Mouse (Mus musculus) hindbrain, embryonic 15.5 days (tissue): Measurements from ENCODE around the gene Il17c. TPM values are rescaled to one million over a fixed set of nuclear protein-coding genes. Genes with fewer than 3 reads are reported as not detected.

Source experiments
- ATAC-seq: fragments of 200-750 bp; cut with Nextera tagmentation; 2 replicates; pipeline ENCODE4 v1.8.0; 2017; ENCODE audit warnings: low read depth, moderate number of reproducible peaks, moderate TSS enrichment; ENCODE audit not compliant: low FRiP score
- H3K27ac ChIP-seq: fragments of 300-500 bp; sonication (generic); replicated peaks from 2 replicates; pipeline ENCODE4 v1.5.1; 2015; ENCODE audit warnings: mild to moderate bottlenecking, inconsistent platforms
- H3K27me3 ChIP-seq: fragments of 300-500 bp; sonication (generic); 2 replicates; pipeline ENCODE4 v1.6.1; 2015; ENCODE audit warnings: control low read depth, inconsistent platforms
- H3K36me3 ChIP-seq: fragments of 300-500 bp; sonication (generic); 2 replicates; pipeline ENCODE4 v1.6.1; 2015; ENCODE audit warnings: control low read depth, inconsistent platforms
- H3K4me1 ChIP-seq: fragments of 300-500 bp; sonication (generic); replicated peaks from 2 replicates; pipeline ENCODE4 v1.6.1; 2015; ENCODE audit warnings: control low read depth, inconsistent platforms
- H3K4me2 ChIP-seq: fragments of 300-500 bp; sonication (generic); 2 replicates; pipeline ENCODE4 v1.6.1; 2015; ENCODE audit warnings: moderate library complexity, mild to moderate bottlenecking, inconsistent platforms
- H3K4me3 ChIP-seq: fragments of 300-500 bp; sonication (generic); 2 replicates; pipeline ENCODE4 v1.5.1; 2015; ENCODE audit warnings: mild to moderate bottlenecking, inconsistent platforms
- H3K9ac ChIP-seq: fragments of 300-500 bp; sonication (generic); 2 replicates; pipeline ENCODE4 v1.6.1; 2015; ENCODE audit warnings: inconsistent platforms
- H3K9me3 ChIP-seq: fragments of 300-500 bp; sonication (generic); 2 replicates; pipeline ENCODE4 v1.6.1; 2016; ENCODE audit warnings: control low read depth, inconsistent platforms
- WGBS: fragments of 180-500 bp; shearing (Covaris S2); methylation state at CpG from one replicate; pipeline ENCODE4 v1.1.7; 2015; 5-methylcytosine and 5-hydroxymethylcytosine counted together
- polyA plus RNA-seq: library from polyadenylated mRNA; unstranded; fragments of >200 nt; fragmentation: Nextera tagmentation; extraction: Ambion mirVana; gene quantifications from 2 replicates; pipeline ENCODE4 v1.2.1, GENCODE M21; 2015

The Il17c gene
- polyA plus RNA-seq, 1 experiment from 2014 or later: not detected

DNA sequence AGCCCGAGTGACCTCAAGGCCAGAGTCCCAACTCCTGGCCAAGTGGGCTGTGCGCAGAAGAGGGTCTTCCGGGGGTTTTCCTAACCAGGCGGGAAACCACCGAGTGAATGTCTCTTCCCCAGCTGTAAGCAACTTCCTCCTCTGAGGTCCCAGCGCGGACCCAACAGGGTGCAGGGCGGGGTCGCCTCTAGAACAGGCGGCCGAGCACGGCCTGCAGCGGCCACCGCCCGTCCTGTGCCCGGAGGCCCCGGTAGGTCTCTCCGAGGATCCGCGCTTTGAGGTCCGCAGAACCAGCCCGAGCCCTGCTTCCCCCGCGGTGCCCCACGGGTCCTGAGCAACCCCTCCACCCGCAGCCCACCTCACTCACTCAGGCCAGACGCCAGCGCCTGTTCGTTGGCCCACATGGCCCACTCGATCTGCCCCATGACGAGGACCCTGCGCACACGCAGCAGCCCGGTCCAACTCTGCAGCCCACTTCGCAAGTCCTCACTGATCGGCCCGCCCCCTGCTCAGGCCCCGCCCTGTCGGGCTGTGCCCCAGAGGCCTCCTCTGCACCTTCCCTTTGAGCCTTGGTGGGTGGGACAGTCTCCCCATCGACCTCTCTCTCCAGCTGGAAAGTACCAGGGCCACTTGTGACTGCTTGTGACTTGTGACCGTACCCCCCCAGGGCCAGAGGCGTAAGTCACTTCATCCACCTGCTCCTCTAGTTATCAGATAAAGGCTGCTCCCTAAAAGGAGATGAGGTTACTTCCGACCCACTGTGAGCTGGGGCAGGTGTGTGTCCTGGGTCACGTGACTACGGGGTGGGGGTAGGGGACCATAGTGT lies 10.8 kb downstream of the Il17c start, which contains the start of gene Cyba:
TSS of gene Cyba (minus strand) at position 488 of the 826 bp plus-strand sequence.
- Histone ChIP-seq H3K4me1 (peaks cover 13% of the 10 kb centered on the region), H3K27me3 (0 out of 2 replicates have a peak, but pooled peaks cover 2% of the 10 kb centered on the region), H3K4me2 (peak within 1 kb of the TSS; percentile 58), H3K36me3 (peaks cover 40% of the 10 kb centered on the region), H3K4me3 (peak within 1 kb of the TSS; percentile 29), H3K27ac (0 out of 2 replicates have a peak within 1 kb of the TSS, but pooled peaks have one; percentile 36), H3K9me3 (no peaks in the 10 kb centered on the region), H3K9ac (peak within 1 kb of the TSS; percentile 32; the same call in 1 of the 2 replicates)
- peak; percentile 76; the same call in 1 of the 2 replicates for ATAC-seq
- 6% methylated on average over 45 of the region's 45 CpGs for WGBS

DNA sequence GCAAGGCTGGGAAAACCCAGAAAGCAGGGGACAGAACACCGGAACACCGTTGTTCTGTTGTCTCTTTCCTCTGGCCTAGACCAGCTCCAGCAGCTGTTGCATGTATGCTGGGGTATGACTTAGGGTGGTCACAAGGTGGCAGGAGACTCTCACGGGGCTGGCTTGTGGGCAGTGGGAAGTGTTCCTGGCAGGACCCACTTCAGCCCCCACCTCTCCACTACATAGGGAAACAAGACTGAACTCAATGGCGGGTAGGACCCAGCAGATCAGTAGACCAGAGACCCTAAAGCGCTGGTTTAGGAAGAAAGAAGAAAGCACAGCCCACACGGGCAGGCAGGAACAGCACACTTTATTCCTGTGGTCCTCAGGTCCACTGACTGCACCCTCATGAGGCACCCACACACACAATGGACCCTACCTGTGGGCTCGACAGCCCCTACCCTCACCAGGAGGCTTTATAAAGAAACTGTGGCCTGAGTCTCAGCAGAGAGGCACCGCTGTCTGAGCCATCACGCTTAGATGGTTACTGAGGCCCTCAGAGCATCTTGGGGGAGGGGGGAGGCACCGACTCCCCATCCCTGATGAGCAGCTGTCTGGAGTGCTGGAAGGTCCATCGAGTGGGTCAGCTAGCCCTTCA lies 11.6 kb downstream of the Il17c start:
- ATAC-seq: 0 out of 2 replicates have a peak, but pooled peaks have one; percentile 16
- no peaks in the 10 kb centered on the region for H3K9me3 ChIP-seq
- H3K36me3 ChIP-seq: peaks cover 46% of the 10 kb centered on the region
- no peak overlapping the region for H3K9ac ChIP-seq
- no peak overlapping the region for H3K4me3 ChIP-seq
- H3K4me1 ChIP-seq: peaks cover 13% of the 10 kb centered on the region
- 71% methylated on average over 10 of the region's 11 CpGs for WGBS
- 0 out of 2 replicates have a peak, but pooled peaks cover 2% of the 10 kb centered on the region for H3K27me3 ChIP-seq
- no peak overlapping the region for H3K4me2 ChIP-seq
- H3K27ac ChIP-seq: no peak overlapping the region

DNA sequence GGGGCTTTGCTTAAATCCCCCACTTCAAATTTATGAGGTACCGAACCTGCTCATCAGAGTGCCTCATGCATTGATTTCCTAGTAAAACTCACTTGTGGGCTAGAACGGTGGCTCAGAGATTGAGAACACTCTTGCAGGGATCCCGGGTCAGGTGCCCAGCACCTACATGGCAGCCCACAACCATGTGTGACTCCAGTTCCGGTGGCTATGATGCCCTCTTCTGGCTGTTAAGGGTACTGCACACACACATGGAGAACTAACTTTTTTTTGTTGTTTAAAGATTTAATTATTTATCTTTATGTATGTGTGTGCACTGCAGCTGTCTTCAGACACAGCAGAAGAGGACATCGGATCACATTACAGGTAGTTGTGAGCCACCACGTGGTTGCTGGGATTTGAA lies 13.6 kb downstream of the Il17c start:
- WGBS: 93% methylated on average over 6 of the region's 6 CpGs

DNA sequence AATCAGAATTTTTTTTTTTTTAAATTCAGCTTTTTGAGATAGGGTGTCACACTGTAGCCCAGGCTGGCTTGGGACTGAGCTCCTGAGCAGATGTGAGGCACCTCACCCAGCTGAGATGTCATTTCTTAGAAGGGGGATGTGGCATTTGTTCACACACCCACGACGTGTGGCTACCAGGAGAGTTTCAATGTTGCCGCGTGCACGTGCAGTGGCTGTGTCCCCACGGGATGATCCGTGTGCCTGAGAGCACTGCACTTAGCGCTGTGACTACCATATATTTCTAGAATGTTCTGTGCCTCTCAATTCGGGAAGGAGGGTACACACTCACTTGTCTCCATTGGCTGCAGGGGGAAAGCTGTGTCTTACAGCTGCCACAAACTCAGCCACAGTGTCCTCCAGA lies 14.3 kb downstream of the Il17c start:
- Histone ChIP-seq H3K9ac (no peak overlapping the region), H3K36me3 (peaks cover 51% of the 10 kb centered on the region), H3K4me2 (no peak overlapping the region), H3K27me3 (0 out of 2 replicates have a peak, but pooled peaks cover 2% of the 10 kb centered on the region), H3K9me3 (no peaks in the 10 kb centered on the region), H3K4me3 (no peak overlapping the region), H3K27ac (no peak overlapping the region), H3K4me1 (peaks cover 14% of the 10 kb centered on the region)
- no peak for ATAC-seq
- 97% methylated on average over 9 of the region's 9 CpGs for WGBS

More for the DNA sequence above, 13.6 kb downstream of the Il17c start:
- peaks cover 13% of the 10 kb centered on the region for H3K4me1 ChIP-seq
- no peak overlapping the region for H3K9ac ChIP-seq
- ATAC-seq: no peak
- 0 out of 2 replicates have a peak, but pooled peaks cover 2% of the 10 kb centered on the region for H3K27me3 ChIP-seq
- H3K4me2 ChIP-seq: no peak overlapping the region
- no peak overlapping the region for H3K27ac ChIP-seq
- no peaks in the 10 kb centered on the region for H3K9me3 ChIP-seq
- H3K36me3 ChIP-seq: peaks cover 51% of the 10 kb centered on the region
- H3K4me3 ChIP-seq: no peak overlapping the region

GRCm38 (mm10) chr8:122436586-122437125 lies 14.8 kb downstream of the Il17c start:
- WGBS: 83% methylated on average over 20 of the region's 20 CpGs
- H3K4me2 ChIP-seq: no peak overlapping the region
- peaks cover 19% of the 10 kb centered on the region for H3K4me1 ChIP-seq
- no peak overlapping the region for H3K9ac ChIP-seq
- H3K36me3 ChIP-seq: peaks cover 51% of the 10 kb centered on the region
- no peaks in the 10 kb centered on the region for H3K9me3 ChIP-seq
- H3K27me3 ChIP-seq: 0 out of 2 replicates have a peak, but pooled peaks cover 2% of the 10 kb centered on the region
- H3K27ac ChIP-seq: no peak overlapping the region
- H3K4me3 ChIP-seq: no peak overlapping the region
- no peak for ATAC-seq

GRCm38 (mm10) chr8:122437708-122438331 lies 16.0 kb downstream of the Il17c start:
- Histone ChIP-seq H3K9ac (no peak overlapping the region), H3K4me3 (no peak overlapping the region), H3K4me1 (peaks cover 20% of the 10 kb centered on the region), H3K4me2 (no peak overlapping the region), H3K9me3 (no peaks in the 10 kb centered on the region), H3K36me3 (peaks cover 51% of the 10 kb centered on the region), H3K27ac (no peak overlapping the region), H3K27me3 (0 out of 2 replicates have a peak, but pooled peaks cover 2% of the 10 kb centered on the region)
- 93% methylated on average over 13 of the region's 13 CpGs for WGBS
- ATAC-seq: no peak

- H3K36me3 ChIP-seq: peaks cover 40% of the 10 kb centered on the region
- no peaks in the 10 kb centered on the region for H3K9me3 ChIP-seq
- WGBS: 90% methylated on average over 16 of the region's 16 CpGs
- peaks cover 18% of the 10 kb centered on the region for H3K4me1 ChIP-seq
- H3K27ac ChIP-seq: no peak overlapping the region
- no peak overlapping the region for H3K4me3 ChIP-seq
- ATAC-seq: no peak
- H3K4me2 ChIP-seq: no peak overlapping the region
- H3K27me3 ChIP-seq: no peaks in the 10 kb centered on the region
- no peak overlapping the region for H3K9ac ChIP-seq
Measured at GRCm38 (mm10) chr8:122439336-122439735, 17.5 kb downstream of the Il17c start.

GRCm38 (mm10) chr8:122441326-122441725 lies 19.5 kb downstream of the Il17c start:
- Histone ChIP-seq H3K36me3 (peaks cover 25% of the 10 kb centered on the region), H3K4me1 (peaks cover 36% of the 10 kb centered on the region), H3K9ac (no peak overlapping the region), H3K4me3 (no peak overlapping the region), H3K9me3 (no peaks in the 10 kb centered on the region), H3K4me2 (no peak overlapping the region), H3K27me3 (no peaks in the 10 kb centered on the region), H3K27ac (no peak overlapping the region)
- 100% methylated on average over 1 of the region's 1 CpGs for WGBS
- ATAC-seq: no peak

DNA sequence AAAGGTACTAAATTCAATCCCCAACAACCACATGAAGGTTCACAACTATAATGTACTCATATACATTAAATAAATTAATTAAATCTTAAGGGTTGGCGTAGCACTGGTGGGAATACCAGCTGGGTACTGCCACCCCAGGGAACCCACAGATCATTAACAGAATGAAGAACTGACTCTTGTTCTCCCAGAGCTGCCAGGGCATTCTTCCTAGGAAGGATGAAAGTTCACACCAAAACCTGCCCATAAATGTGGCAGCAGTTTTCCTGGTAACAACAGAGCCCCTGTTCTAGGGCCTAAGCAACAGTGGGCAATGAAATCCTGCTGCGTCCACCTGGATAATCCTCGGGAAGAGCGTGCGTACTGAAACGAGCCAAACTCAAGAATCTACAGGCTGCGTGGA lies 20.5 kb downstream of the Il17c start:
- Histone ChIP-seq H3K27ac (peak overlapping the region; percentile 87), H3K27me3 (no peaks in the 10 kb centered on the region), H3K4me2 (peak overlapping the region; percentile 93), H3K36me3 (peaks cover 14% of the 10 kb centered on the region), H3K4me1 (peaks cover 36% of the 10 kb centered on the region), H3K9ac (peak overlapping the region; percentile 81), H3K9me3 (no peaks in the 10 kb centered on the region), H3K4me3 (peak overlapping the region; percentile 55)
- WGBS: 15% methylated on average over 7 of the region's 7 CpGs
- no peak for ATAC-seq

DNA sequence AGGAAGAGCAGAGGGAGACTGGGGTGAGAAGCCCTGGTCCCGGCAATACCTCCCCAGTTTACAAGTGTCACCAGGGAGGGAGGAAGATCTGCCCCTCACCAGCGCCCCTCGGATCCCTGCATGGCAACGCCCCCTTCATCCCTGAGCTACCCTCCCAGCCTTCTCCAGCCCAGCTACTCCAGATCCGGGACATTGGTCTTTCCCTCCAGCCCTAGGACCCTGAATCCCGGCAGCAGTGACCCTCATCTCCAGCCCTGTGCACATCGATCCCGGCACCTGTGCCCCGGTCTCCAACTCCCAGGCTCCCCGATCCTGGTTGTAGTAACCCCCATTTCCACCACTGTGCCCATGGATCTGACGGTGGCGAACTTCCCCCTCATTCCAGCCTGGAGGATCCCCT lies 21.0 kb downstream of the Il17c start:
- peak overlapping the region; percentile 55 for H3K4me3 ChIP-seq
- H3K36me3 ChIP-seq: peaks cover 10% of the 10 kb centered on the region
- H3K9ac ChIP-seq: peak overlapping the region; percentile 81
- H3K27ac ChIP-seq: peak overlapping the region; percentile 87
- peak overlapping the region; percentile 93 for H3K4me2 ChIP-seq
- under 1% methylated on average over 12 of the region's 12 CpGs for WGBS
- peaks cover 36% of the 10 kb centered on the region for H3K4me1 ChIP-seq
- H3K9me3 ChIP-seq: no peaks in the 10 kb centered on the region
- no peaks in the 10 kb centered on the region for H3K27me3 ChIP-seq
- ATAC-seq: no peak; the same call in 1 of the 2 replicates

DNA sequence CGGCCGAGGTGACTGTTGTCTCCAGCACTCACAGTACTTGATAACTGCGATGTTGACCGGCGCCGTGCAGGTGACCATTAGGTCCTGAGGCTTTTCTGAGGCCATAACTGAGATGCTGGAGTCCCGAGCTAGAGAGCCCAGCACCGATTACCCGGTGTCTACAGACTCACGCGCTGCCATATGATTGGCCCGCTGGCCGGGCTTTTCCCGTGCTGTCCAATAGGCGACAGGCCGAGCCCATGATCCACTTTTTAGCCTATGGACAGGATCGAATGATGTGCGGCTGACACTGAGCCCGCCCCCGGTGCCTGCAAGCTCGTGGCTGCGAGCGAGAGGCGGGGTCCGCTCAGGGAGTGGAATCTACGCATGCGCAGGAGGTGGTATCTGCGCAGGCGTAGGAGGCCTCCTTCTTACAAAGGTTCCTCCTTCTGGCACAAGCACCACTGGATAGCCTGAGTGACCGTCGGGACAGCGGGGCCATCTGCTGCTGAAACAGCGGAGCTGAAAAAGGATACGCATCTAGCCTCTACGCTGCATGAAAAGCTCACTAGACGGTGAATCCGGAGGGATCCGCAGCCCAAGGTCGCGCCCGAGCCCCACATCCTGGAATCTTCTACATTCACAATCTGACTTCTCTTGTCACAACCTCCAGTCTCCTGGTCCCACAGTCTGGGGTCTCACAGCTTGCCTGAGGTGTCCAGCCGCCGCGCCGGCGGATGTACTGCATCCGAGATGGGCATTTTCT lies 21.6 kb downstream of the Il17c start, which contains the start of gene Mvd:
TSS of gene Mvd (minus strand) at position 161 of the 745 bp plus-strand sequence.
- peak within 1 kb of the TSS; percentile 81 for H3K9ac ChIP-seq
- peak; percentile 98 for ATAC-seq

More for the DNA sequence above, 21.6 kb downstream of the Il17c start, which contains the start of gene Mvd:
- H3K9me3 ChIP-seq: no peaks in the 10 kb centered on the region
- H3K36me3 ChIP-seq: peaks cover 5% of the 10 kb centered on the region; the same call in 1 of the 2 replicates
- H3K4me2 ChIP-seq: peak within 1 kb of the TSS; percentile 93
- peak within 1 kb of the TSS; percentile 55 for H3K4me3 ChIP-seq
- WGBS: under 1% methylated on average over 47 of the region's 47 CpGs
- H3K4me1 ChIP-seq: peaks cover 36% of the 10 kb centered on the region
- H3K27ac ChIP-seq: peak within 1 kb of the TSS; percentile 97
- H3K27me3 ChIP-seq: no peaks in the 10 kb centered on the region
